Mouse (Mus musculus) left cerebral cortex, adult 11 months (tissue): ENCODE results near the gene Rtp3.
A peak's percentile ranks its signal among the peaks of the same experiment; 100 is the strongest.

Experiments used
- DNase-seq: peaks from one replicate; pipeline ENCODE4 v3.0.0; 2022; ENCODE audit warnings: low spot score

The Rtp3 gene

GRCm38 (mm10) chr9:110979411-110979810 lies 11.0 kb downstream of the Rtp3 start:
- no peak for DNase-seq

GRCm38 (mm10) chr9:110965910-110966231 lies 24.5 kb downstream of the Rtp3 start:
- no peak for DNase-seq

GRCm38 (mm10) chr9:110965062-110965909 lies 25.1 kb downstream of the Rtp3 start:
- DNase-seq = no peak

DNA sequence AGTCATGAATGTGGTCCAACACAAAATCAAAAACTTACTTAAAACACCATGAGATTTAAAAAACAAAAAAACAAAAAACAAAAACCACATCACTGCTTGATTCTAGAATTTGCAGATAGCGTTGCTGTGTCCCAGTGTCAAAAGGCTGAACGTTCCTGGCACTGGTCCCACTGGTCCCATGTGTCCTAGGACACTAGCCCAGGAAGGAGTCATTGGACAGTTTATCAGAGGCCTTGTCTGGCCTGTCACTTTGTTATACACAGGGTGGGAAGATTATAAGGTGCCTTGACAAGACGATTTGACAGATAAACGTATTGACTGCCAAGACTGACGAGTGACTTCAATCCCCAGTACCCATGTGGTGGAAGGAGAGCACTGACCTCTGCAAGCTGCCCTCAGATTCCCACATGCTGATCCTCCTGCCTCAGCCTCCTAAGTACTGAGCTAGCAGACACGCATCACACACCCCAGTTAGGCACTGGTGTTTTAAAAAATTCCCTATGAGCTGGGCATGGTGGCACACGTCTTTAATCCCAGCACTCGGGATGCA lies 26.7 kb downstream of the Rtp3 start:
- no peak for DNase-seq

DNA sequence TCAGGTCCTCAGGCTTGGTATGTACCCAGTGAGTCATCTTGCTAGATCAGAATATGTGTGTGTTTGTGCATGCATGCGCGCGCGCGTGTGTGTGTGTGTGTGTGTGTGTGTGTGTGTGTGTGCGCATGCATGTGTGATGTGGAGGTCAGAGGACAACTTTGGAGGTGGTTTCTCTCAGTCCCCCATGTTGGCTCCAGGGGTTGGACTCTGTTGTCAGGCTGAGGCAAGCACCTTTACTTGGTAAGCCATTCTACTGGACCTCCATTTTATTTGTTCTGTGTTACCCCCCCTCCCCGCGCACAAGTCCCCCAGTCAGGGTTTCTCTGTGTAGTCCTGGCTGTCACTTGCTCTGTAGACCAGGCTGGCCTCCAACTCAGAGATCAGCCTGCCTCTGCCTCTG lies 29.0 kb downstream of the Rtp3 start:
- no peak for DNase-seq

DNA sequence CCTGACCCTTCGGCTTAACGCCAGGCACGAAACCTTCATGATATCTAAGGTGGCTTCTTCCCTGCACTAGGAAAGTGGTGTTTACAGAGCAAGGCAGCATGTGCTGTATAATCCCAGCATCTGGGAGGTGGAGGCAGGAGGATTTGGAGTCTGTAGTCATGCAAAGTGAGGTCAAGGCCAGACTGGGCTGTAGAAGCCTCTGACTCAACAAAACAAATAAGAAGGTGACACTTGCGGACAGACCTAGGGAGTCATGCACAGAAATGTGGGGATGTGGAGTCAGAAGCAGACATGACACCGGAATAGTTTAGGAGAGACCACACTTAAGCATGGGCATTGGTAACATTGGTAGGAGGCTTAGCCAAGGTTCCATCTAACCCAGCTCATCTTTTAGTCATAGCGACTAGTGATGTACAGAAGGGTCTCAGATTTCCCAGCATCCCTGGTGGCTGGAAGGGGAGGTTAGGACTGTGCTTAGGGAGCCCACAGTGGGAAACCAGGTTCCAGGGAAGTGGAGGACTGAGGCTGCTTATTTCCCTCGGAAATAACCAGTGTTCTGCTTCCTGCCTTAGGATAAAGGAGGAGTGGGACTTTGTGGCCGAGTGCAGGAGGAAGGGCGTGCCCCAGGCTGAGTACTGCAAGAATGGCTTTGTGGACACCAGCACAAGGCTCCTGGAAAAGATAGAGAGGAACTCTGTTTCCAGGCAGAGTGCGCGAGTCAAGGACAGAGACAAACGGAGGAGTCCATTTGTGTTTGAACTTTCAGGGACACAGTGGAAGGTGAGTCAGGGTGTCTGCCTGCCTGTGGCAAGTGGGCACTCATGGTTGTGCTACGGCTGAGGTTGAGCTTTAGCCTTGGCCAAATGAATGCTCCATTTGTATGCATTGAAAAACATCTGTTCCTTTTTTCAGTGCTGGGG lies 29.9 kb downstream of the Rtp3 start:
- DNase-seq = no peak

- no peak for DNase-seq
These were observed 30.7 kb downstream of the Rtp3 start for GRCm38 (mm10) chr9:110959669-110960068.

- DNase-seq = no peak
These were observed 34.4 kb downstream of the Rtp3 start for GRCm38 (mm10) chr9:110955962-110956361.

DNA sequence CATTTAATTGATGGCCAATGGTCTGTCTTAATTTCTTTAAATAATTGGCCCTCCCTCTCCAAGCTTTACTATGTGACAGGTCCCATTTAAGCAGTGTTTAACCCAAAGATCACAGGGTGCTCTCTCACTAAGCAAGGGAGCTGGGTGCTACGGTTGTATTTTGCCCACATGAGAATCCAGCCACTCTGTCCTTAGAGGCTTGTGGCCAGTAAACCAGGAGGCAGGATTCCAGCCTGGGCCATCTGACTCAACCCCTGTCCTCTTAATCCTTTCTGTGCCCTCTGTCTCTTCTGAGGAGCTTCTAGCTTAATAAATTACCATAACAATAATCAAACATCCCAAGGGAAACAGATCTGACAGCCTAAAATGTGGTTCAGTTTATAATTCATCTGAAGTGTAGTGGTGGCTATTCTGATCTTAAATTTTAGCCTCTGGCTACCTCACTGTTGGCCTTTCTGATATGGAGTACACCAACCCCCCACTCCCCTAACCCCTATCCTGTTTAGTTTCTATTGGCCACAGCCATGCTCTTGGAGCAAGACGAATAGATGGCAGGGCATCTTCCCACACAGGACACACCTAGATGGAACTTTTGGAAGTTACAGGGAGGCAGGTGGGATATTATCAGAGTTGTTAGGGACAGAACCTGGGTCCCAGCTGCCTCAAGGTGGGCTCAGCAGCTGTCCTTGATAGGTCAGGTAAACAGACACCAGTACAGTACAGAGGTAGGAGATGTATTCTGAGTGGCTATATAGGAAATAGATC lies 35.5 kb downstream of the Rtp3 start:
- DNase-seq = no peak

GRCm38 (mm10) chr9:110953550-110954461 lies 36.6 kb downstream of the Rtp3 start:
- peak; percentile 31 for DNase-seq

GRCm38 (mm10) chr9:110952931-110953549 lies 37.3 kb downstream of the Rtp3 start:
- no peak for DNase-seq

GRCm38 (mm10) chr9:110952398-110952797 lies 38.0 kb downstream of the Rtp3 start:
- DNase-seq = no peak

DNA sequence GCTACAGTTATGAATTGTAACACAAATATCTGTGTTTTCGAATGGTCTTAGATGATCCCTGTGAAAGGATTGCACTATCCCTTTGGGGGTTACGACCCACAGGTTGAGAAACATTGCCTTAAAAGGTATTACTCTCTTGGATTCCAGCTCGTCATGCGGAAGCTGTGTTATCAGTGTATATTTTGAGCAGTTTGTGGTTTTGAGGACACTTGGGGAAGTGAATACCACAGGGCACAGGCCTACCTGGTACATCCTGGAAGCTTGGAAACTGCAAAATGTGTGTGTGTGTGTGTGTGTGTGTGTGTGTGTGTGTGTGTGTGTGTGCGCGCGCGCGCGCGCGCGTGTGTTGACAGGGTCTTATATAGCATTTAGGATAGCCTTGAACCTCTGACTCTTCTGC lies 38.5 kb downstream of the Rtp3 start:
- no peak for DNase-seq

DNA sequence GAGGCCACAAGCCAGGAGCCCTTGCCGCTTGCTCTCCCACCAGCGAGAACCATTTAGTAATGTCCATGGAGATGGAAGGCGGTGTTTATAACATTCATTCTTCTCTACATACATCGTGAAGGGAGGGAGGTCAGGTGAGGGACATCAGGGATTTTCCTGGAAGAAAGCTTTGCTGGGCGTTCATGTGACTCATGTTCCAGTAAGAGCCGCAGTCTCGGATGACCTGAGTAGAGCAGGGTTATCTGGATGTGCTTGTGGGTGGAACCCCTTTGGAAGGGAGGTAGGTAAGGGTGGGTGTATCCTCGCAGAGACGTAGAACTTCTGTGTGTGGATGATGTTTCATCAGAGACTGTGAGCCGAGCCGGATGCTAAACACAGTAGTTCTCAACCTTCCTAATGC lies 39.0 kb downstream of the Rtp3 start, which contains the start of gene Lrrc2:
Gene Lrrc2, plus strand, starts transcription at position 149 of the 400 bp plus-strand sequence.
- DNase-seq = no peak

DNA sequence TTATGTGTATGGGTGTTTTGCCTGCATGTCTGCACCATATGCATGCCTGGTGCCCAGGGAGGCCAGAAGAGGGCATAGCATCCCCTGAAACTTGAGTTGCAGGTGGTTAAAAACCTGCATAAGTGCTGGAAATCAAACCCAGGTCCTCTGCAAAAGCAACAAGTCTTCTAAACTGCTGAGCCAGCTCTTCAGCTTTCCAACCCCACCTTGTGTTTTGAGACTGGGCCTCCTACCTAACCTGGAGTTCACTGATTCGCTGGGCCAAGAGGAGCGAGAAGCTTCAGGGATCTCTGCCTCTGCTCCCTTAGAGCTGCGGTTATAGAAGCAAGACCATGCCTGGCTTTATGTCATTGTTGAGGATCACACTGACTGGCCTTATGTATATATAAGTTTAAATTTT lies 40.3 kb downstream of the Rtp3 start:
- no peak for DNase-seq

GRCm38 (mm10) chr9:110948813-110949310 lies 41.5 kb downstream of the Rtp3 start:
- no peak for DNase-seq

- no peak for DNase-seq
These were observed 42.5 kb downstream of the Rtp3 start for GRCm38 (mm10) chr9:110947900-110948299.

DNA sequence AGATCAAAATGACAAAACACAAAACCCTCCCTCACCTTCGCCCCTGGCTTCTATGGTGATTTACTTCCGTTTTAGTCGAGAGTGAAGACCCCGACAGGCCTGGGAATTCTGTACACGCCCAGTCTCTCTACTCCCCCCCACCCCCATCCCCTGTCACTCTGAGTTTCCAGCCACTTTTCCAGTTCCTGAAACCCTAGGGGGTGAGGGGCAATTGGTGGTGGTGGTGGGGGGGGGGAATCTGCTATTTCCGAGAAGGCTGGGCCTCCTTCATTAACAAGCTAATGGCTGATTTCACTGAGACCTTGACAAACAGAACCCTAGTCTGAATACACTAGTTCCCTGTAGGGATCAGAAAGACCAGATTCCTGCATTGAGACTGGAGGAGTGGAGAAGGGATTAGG lies 43.1 kb downstream of the Rtp3 start:
- DNase-seq = no peak

DNA sequence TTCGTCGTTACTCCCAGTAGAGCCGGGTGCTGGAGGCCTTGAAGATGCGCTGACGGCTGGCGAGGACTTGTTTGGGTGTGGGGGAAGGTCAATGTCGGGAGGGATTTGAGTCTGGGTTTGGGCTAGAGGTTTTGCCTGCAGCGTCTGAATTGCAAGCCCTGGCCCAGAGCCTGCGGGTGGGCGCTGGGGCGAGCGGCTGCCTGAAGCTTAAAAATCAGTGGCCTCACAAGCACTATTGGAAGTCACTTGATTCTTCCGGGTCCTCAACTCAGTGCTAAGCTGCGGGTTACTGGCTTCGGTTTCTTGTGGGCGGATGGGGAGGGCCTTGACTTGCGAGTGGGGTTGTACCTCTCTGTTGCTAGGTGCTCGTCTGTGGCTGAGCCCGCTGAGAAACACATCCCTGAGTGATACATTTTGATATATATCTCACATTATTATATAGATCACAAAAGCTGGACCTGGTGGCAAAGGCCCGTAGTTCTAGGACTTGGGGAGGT lies 43.8 kb downstream of the Rtp3 start:
- no peak for DNase-seq

DNA sequence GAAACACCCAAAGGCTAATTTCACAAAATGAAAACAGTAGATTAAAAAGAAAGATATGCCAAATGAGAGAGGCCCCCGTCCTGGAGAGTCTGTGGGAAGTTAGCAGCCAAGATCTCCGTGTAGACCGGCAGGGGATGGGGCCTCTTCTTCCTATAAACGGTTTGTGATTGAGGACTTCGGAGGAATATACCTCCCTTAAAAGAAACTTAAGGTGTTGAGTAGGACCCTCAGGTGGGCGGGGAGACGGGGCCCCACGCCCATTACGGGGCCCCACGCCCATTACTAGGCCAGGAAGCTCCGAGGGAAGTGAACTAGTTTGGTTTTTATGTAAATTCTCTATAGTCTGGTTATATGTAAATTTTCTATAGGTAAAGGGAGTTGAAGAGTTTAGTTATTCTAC lies 44.5 kb downstream of the Rtp3 start, which contains the start of gene Tdgf1:
Gene Tdgf1, minus strand, starts transcription at position 233 of the 400 bp plus-strand sequence.
- no peak for DNase-seq
